Mouse (Mus musculus): ENCODE results near the gene Pbrm1. TPM values are rescaled to one million over a fixed set of nuclear protein-coding genes. Genes with fewer than 3 reads are reported as not detected.

Pbrm1 gene
- polyA plus RNA-seq, 1 experiment from 2014 or later: 163 TPM

GRCm38 (mm10) chr14:31130236-31131220, 111.6 kb downstream of the Pbrm1 start, which contains the start of gene Nt5dc2:
TSS of gene Nt5dc2 (plus strand) at chr14:31131053.
- 5% methylated on average over 63 of the region's 63 CpGs for WGBS

GRCm38 (mm10) chr14:31131272-31131821, 112.4 kb downstream of the Pbrm1 start:
- Histone ChIP-seq H3K9me3 (no peaks in the 10 kb centered on the region), H3K27me3 (replicated peaks; ENCODE audit: low read depth, poor library complexity, severe bottlenecking) (no peaks in the 10 kb centered on the region), H3K4me1 (peaks cover 66% of the 10 kb centered on the region), H3K36me3 (replicated peaks) (peaks cover 49% of the 10 kb centered on the region), H3K27ac (replicated peaks) (peak overlapping the region; percentile 92), H3K4me3 (peak overlapping the region; percentile 76)
- peak; percentile 68 for DNase-seq (ENCODE audit: low spot score)
- under 1% methylated on average over 43 of the region's 43 CpGs for WGBS

More at GRCm38 (mm10) chr14:31130236-31131220, 111.6 kb downstream of the Pbrm1 start, which contains the start of gene Nt5dc2:
- Histone ChIP-seq H3K27me3 (replicated peaks; ENCODE audit: low read depth, poor library complexity, severe bottlenecking) (no peaks in the 10 kb centered on the region), H3K36me3 (replicated peaks) (peaks cover 46% of the 10 kb centered on the region), H3K4me3 (peak within 1 kb of the TSS; percentile 76), H3K27ac (replicated peaks) (peak within 1 kb of the TSS; percentile 92), H3K9me3 (no peaks in the 10 kb centered on the region), H3K4me1 (peaks cover 74% of the 10 kb centered on the region)
- DNase-seq (ENCODE audit: low spot score): peak; percentile 97

GRCm38 (mm10) chr14:31132031-31132430, 113.1 kb downstream of the Pbrm1 start:
- peak overlapping the region; percentile 76 for H3K4me3 ChIP-seq
- H3K27ac ChIP-seq (replicated peaks): peak overlapping the region; percentile 92
- H3K4me1 ChIP-seq: peaks cover 64% of the 10 kb centered on the region
- no peaks in the 10 kb centered on the region for H3K9me3 ChIP-seq
- no peaks in the 10 kb centered on the region for H3K27me3 ChIP-seq (replicated peaks; ENCODE audit: low read depth, poor library complexity, severe bottlenecking)
- WGBS: 14% methylated on average over 6 of the region's 6 CpGs
- peak; percentile 41 for DNase-seq (ENCODE audit: low spot score)
- H3K36me3 ChIP-seq (replicated peaks): peaks cover 51% of the 10 kb centered on the region

GRCm38 (mm10) chr14:31132491-31132975, 113.6 kb downstream of the Pbrm1 start:
- peak overlapping the region; percentile 92 for H3K27ac ChIP-seq (replicated peaks)
- peaks cover 53% of the 10 kb centered on the region for H3K36me3 ChIP-seq (replicated peaks)
- WGBS: 87% methylated on average over 7 of the region's 7 CpGs
- peaks cover 64% of the 10 kb centered on the region for H3K4me1 ChIP-seq
- DNase-seq (ENCODE audit: low spot score): peak; percentile 7
- peak overlapping the region; percentile 76 for H3K4me3 ChIP-seq
- no peaks in the 10 kb centered on the region for H3K27me3 ChIP-seq (replicated peaks; ENCODE audit: low read depth, poor library complexity, severe bottlenecking)
- H3K9me3 ChIP-seq: no peaks in the 10 kb centered on the region

- Histone ChIP-seq H3K27me3 (replicated peaks; ENCODE audit: low read depth, poor library complexity, severe bottlenecking) (no peaks in the 10 kb centered on the region), H3K4me1 (peaks cover 64% of the 10 kb centered on the region), H3K4me3 (peak overlapping the region; percentile 76), H3K36me3 (replicated peaks) (peaks cover 59% of the 10 kb centered on the region), H3K27ac (replicated peaks) (peak overlapping the region; percentile 92; the same call in 1 of the 2 replicates), H3K9me3 (no peaks in the 10 kb centered on the region)
- WGBS: 81% methylated on average over 11 of the region's 11 CpGs
- DNase-seq (ENCODE audit: low spot score): peak; percentile 23
Measured at GRCm38 (mm10) chr14:31133023-31133665, 114.2 kb downstream of the Pbrm1 start.

DNA sequence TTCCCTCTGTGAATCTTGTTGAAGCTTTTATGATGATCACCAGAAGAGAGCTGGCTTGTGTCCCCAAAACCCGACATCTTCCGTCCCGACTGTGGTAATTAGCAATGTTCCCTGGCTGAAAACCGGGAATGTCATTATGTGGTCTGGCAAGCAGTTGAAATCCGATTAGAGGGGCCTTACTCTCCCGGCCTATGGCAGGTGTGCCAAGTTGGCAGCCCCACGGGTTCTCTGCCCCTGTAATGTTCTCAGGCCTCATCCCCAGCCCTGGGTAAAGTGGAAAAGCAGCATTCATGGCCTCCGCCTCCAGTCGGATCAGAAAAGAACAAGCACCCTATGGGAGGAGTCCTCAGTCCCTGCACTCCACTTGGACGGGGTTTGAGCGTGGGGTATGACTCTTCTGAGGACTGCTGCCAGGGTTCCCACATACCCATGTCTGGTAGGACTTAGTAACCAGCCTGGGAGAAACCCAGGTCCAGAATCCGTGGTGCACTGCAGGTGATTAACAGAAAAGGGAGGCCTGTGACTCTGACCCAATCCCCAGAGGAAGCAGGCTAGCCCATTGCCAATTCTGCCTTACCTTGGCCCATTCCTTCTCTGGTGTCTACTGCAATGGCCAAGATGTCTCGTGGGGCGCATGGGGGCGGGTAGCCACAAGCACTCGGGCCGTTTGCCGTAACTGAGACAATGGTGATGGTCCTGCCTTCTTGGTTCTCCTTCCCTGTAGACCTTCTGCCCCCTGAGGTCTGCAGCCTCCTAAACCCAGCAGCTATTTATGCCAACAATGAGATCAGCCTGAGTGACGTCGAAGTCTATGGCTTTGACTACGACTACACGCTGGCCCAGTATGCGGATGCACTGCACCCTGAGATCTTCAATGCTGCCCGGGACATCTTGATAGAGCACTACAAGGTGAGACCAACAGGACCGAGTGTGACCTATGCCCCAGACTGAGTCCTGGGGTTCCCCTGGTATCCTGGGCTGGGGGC, 115.4 kb downstream of the Pbrm1 start:
- no peaks in the 10 kb centered on the region for H3K27me3 ChIP-seq (replicated peaks; ENCODE audit: low read depth, poor library complexity, severe bottlenecking)
- 91% methylated on average over 25 of the region's 25 CpGs for WGBS
- no peaks in the 10 kb centered on the region for H3K9me3 ChIP-seq
- no peak overlapping the region for H3K4me3 ChIP-seq
- no peak for DNase-seq (ENCODE audit: low spot score)
- H3K4me1 ChIP-seq: peaks cover 60% of the 10 kb centered on the region
- H3K36me3 ChIP-seq (replicated peaks): peaks cover 71% of the 10 kb centered on the region
- H3K27ac ChIP-seq (replicated peaks): no peak overlapping the region

- Histone ChIP-seq H3K27me3 (replicated peaks; ENCODE audit: low read depth, poor library complexity, severe bottlenecking) (no peaks in the 10 kb centered on the region), H3K36me3 (replicated peaks) (peaks cover 85% of the 10 kb centered on the region)
- no peak for DNase-seq (ENCODE audit: low spot score)
Measured at GRCm38 (mm10) chr14:31135495-31136410, 116.8 kb downstream of the Pbrm1 start.

GRCm38 (mm10) chr14:31136411-31137280, 117.7 kb downstream of the Pbrm1 start:
- H3K4me3 ChIP-seq: no peak overlapping the region
- no peak for DNase-seq (ENCODE audit: low spot score)
- no peaks in the 10 kb centered on the region for H3K27me3 ChIP-seq (replicated peaks; ENCODE audit: low read depth, poor library complexity, severe bottlenecking)
- 94% methylated on average over 26 of the region's 26 CpGs for WGBS
- peaks cover 43% of the 10 kb centered on the region for H3K4me1 ChIP-seq
- H3K36me3 ChIP-seq (replicated peaks): peaks cover 94% of the 10 kb centered on the region
- no peak overlapping the region for H3K27ac ChIP-seq (replicated peaks)
- no peaks in the 10 kb centered on the region for H3K9me3 ChIP-seq

More at GRCm38 (mm10) chr14:31135495-31136410, 116.8 kb downstream of the Pbrm1 start:
- peaks cover 46% of the 10 kb centered on the region for H3K4me1 ChIP-seq
- H3K27ac ChIP-seq (replicated peaks): no peak overlapping the region
- H3K4me3 ChIP-seq: no peak overlapping the region
- 93% methylated on average over 34 of the region's 34 CpGs for WGBS
- no peaks in the 10 kb centered on the region for H3K9me3 ChIP-seq

DNA sequence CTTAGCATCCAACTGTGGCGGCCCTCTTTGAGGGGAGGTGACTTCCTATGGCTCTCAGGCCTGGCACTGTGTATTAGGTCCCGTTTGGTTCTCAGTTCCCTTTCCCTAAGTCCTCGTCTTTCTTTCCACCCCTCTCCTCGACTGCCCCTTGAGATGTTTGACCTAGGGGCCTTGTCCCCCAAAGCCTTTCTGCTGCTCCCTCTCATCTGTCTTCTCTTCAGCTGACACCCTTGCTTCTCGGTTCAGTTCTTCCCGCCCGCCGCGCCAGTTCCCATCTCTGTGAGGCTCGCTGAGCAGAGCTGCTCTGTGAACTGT, 118.3 kb downstream of the Pbrm1 start:
- Histone ChIP-seq H3K27me3 (replicated peaks; ENCODE audit: low read depth, poor library complexity, severe bottlenecking) (no peaks in the 10 kb centered on the region), H3K9me3 (no peaks in the 10 kb centered on the region), H3K36me3 (replicated peaks) (peaks cover 100% of the 10 kb centered on the region), H3K4me1 (peaks cover 37% of the 10 kb centered on the region), H3K27ac (replicated peaks) (no peak overlapping the region), H3K4me3 (no peak overlapping the region)
- no peak for DNase-seq (ENCODE audit: low spot score)
- WGBS: 89% methylated on average over 10 of the region's 10 CpGs

DNA sequence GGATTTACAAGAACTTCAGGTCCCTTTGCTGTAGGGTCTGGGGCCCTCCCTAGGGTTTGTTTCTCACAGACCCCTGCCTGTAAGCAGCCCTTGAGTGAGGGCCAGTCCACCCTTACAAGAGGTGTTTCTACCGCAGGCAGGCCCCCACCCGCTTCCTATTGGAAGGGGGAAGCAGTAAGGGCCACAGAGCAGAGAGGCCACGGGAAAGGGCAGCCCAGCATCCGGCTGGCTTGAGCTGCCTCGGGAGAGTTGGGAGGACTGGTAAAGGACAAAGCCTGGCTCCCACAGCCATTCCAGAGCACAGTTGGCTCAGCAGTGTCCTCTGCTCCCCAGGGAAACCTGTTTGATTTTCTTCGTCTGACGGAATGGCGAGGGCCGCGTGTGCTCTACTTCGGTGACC, 118.9 kb downstream of the Pbrm1 start:
- Histone ChIP-seq H3K4me3 (no peak overlapping the region), H3K4me1 (peaks cover 31% of the 10 kb centered on the region), H3K27me3 (replicated peaks; ENCODE audit: low read depth, poor library complexity, severe bottlenecking) (no peaks in the 10 kb centered on the region), H3K9me3 (no peaks in the 10 kb centered on the region), H3K27ac (replicated peaks) (0 out of 2 replicates have a peak overlapping the region, but pooled peaks have one; percentile 19), H3K36me3 (replicated peaks) (peaks cover 100% of the 10 kb centered on the region)
- 82% methylated on average over 11 of the region's 11 CpGs for WGBS
- no peak for DNase-seq (ENCODE audit: low spot score)
